Mouse (Mus musculus): ENCODE measurements around the gene Crebrf.

- no peak for TF ChIP-seq CTCF (conservative IDR thresholded peaks at IDR 0.05 in 1 of 2, IDR thresholded peaks at IDR 0.05 in 1 of 2; ENCODE audit: low read depth in 2 of 2, low read length in 2 of 2)
- no peak for TF ChIP-seq POLR2A (IDR thresholded peaks at IDR 0.05; ENCODE audit: low read depth, low read length)
- TF ChIP-seq JUND (conservative IDR thresholded peaks at IDR 0.05; ENCODE audit: low read depth, low read length) = no peak
Measured at GRCm38 (mm10) chr17:26767754-26768124, 52.3 kb downstream of the Crebrf start.

Data from CH12.LX (cell line).